Mouse (Mus musculus): ENCODE measurements around the gene Becn1.

Gene Becn1

DNA sequence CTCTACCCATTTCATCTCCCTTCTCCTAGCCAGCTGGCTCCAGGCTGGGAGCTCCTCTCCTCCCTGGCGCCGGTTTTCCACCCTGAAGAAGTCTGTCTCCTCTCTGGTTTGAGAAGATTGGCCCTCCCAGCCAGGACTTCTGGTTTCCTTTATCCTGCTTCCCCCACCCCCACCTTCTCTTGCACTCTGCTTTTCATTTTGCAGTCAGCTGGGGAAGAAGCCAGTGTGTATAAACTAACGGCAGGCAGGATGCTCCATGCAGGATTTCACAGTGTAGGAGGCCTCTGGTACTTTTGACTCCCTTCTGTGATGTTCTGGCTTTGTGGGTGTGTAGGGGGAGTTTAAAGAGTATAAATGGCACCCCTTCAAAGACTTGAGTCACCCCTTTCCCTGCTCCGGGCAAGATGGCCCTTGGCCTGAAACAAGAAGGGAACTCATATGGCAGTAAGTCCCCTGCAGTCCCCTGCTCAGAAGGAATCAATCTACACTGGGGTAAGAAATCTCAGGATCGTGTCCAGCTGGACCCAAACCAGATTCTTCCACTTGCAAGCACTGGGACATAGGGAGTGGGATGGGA lies 63.9 kb downstream of the Becn1 start:
- no peak for DNase-seq (ENCODE audit: low read depth)

DNA sequence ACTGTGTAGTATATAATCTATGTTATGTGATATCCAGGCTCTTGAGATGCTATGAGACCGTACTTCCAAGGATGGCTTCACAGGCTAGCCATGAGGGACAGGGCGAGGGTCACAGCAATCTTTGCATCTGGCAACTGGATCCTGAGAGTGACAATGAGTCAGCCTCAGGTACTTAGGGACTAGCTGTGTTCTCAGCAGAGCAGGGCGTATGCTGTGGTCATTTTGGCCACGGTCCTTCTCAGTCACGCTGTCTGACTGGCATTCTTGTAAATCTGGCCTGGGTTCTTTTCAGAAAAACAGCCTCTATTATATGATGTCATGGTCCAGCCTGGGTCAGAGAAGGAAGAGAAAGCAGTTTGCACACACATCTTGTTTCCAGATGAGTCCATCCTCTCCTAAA lies 65.3 kb downstream of the Becn1 start:
- DNase-seq (ENCODE audit: low read depth): no peak

Data from naive thymus-derived CD4-positive, alpha-beta T cell, adult 2 months (primary cell).